Mouse (Mus musculus) intestine, embryonic 16.5 days (tissue): Measurements from ENCODE around the gene Pla2g4c. TPM values are rescaled to one million over a fixed set of nuclear protein-coding genes. Genes with fewer than 3 reads are reported as not detected.
"Not testable (repeated sequence)": the region's sequence is repeated elsewhere in the genome, so short reads cannot be mapped to it uniquely, and the experiment has no call there.

Experiments used
- ATAC-seq: fragments of 200-750 bp; cut with Nextera tagmentation; 2 replicates; pipeline ENCODE4 v1.8.0; 2017; ENCODE audit warnings: moderate TSS enrichment, moderate library complexity
- H3K27ac ChIP-seq: fragments of 300-500 bp; sonication (generic); 2 replicates; pipeline ENCODE4 v1.5.1; 2014; ENCODE audit warnings: mild to moderate bottlenecking, low read length
- H3K27me3 ChIP-seq: fragments of 300-500 bp; sonication (generic); replicated peaks from 2 replicates; pipeline ENCODE4 v1.6.1; 2014; ENCODE audit warnings: low read length, control low read depth, mixed read lengths; ENCODE audit not compliant: control insufficient read depth, insufficient read depth
- H3K36me3 ChIP-seq: fragments of 300-500 bp; sonication (generic); 2 replicates; pipeline ENCODE4 v1.6.1; 2014; ENCODE audit warnings: low read length, control low read depth; ENCODE audit not compliant: control insufficient read depth, insufficient read depth
- H3K4me1 ChIP-seq: fragments of 300-500 bp; sonication (generic); 2 replicates; pipeline ENCODE4 v1.6.1; 2014; ENCODE audit warnings: low read length, control low read depth, mixed read lengths; ENCODE audit not compliant: control insufficient read depth, insufficient read depth
- H3K4me2 ChIP-seq: fragments of 300-500 bp; sonication (generic); 2 replicates; pipeline ENCODE4 v1.6.1; 2014; ENCODE audit warnings: low read depth, low read length, control low read depth
- H3K4me3 ChIP-seq: fragments of 300-500 bp; sonication (generic); 2 replicates; pipeline ENCODE4 v1.5.1; 2014; ENCODE audit warnings: mild to moderate bottlenecking, low read length
- H3K9ac ChIP-seq: fragments of 300-500 bp; sonication (generic); 2 replicates; pipeline ENCODE4 v1.6.1; 2014; ENCODE audit warnings: low read depth, low read length
- H3K9me3 ChIP-seq: fragments of 300-500 bp; sonication (generic); 2 replicates; pipeline ENCODE4 v1.6.1; 2016; ENCODE audit warnings: low read length, control low read depth; ENCODE audit not compliant: control insufficient read depth
- WGBS: fragments of 180-500 bp; shearing (Covaris S2); extraction: QIAGEN DNeasy Blood & Tissue Kit; methylation state at CpG from one replicate; pipeline ENCODE4 v1.1.7; 2014; 5-methylcytosine and 5-hydroxymethylcytosine counted together
- polyA plus RNA-seq: library from polyadenylated mRNA; unstranded; fragments of >200 nt; fragmentation: Nextera tagmentation; extraction: Ambion mirVana; gene quantifications from 2 replicates; pipeline ENCODE4 v1.2.1, GENCODE M21; 2015

The Pla2g4c gene
- 0.57 and 0.71 TPM in 2 replicates for polyA plus RNA-seq

DNA sequence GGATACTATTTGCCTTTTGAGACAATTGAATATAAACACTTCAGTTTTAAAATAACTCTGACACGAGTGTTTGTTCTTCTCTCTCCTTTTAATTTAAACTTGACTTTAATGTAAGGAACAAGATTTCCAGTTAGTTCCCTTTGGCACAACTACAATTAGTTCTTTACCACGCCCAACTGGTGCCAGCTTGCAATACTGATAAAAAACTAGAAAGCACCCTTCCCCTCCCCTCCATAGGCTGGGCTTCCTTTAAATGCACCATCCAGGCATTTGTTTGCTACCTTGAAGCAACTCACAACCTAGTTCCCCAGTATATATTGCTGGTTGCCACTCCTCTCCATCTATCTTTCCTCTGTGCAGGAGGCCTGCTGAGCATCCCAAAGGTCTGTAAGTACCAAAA lies at the start of gene Pla2g4c:
Gene Pla2g4c, plus strand, starts transcription at position 340 of the 400 bp plus-strand sequence.
- Histone ChIP-seq H3K27ac (no peak within 1 kb of the TSS), H3K36me3 (no peaks in the 10 kb centered on the region), H3K27me3 (no peaks in the 10 kb centered on the region), H3K4me3 (no peak within 1 kb of the TSS), H3K9ac (no peak within 1 kb of the TSS), H3K4me2 (no peak within 1 kb of the TSS), H3K9me3 (no peaks in the 10 kb centered on the region), H3K4me1 (no peaks in the 10 kb centered on the region)
- no peak for ATAC-seq
- 77% methylated on average over 2 of the region's 2 CpGs for WGBS

DNA sequence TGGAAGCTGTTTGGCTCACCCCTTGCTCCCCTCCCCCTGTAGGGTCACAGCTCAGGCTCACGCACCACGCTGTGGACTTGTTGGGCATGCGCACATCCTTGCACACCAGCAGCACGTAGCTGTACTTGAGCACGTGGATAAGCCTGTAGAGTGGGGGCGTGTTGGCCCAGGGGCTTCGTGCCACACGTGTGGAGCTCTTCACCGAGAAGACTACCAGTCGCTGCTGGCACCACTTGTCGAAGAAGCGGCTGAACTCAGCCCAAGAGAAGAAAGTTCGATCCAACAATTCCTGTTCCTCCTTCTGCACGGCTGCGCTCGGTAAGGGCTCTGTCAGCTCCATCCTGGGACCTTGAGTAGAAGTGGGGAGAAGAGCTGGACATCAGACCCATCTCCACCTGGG lies 47.4 kb upstream of the Pla2g4c start, which contains the start of gene Lig1:
Gene Lig1, plus strand, starts transcription at position 203 of the 400 bp plus-strand sequence.
- ATAC-seq: no peak
- peaks cover 8% of the 10 kb centered on the region for H3K36me3 ChIP-seq
- H3K4me3 ChIP-seq: peak within 1 kb of the TSS; percentile 74
- no peaks in the 10 kb centered on the region for H3K27me3 ChIP-seq
- H3K4me2 ChIP-seq: peak within 1 kb of the TSS; percentile 72
- H3K9me3 ChIP-seq: no peaks in the 10 kb centered on the region
- peaks cover 3% of the 10 kb centered on the region for H3K4me1 ChIP-seq
- H3K27ac ChIP-seq: peak within 1 kb of the TSS; percentile 86; the same call in 1 of the 2 replicates
- WGBS: 97% methylated on average over 16 of the region's 16 CpGs
- H3K9ac ChIP-seq: peak within 1 kb of the TSS; percentile 85

DNA sequence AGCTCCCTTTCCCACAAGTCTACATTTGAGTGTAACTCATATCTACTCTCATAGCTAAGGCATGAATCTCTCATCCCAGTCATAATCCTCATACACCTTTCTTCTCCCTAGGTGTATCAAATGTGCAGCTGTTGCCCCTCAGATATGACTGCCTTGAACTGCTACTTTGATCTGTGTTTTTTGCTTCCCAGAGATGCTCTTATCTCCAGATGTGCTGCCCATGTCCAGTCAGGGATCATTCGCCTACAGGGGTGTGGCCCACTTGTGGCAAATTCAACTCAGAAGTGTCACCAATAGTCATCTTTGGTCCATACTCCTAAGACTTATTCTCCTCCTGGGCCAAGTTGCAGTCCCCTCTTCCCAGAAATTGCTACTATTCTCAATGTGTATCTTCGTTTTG lies 46.6 kb upstream of the Pla2g4c start:
- Histone ChIP-seq H3K9ac (peak overlapping the region; percentile 85), H3K4me1 (peaks cover 3% of the 10 kb centered on the region), H3K27me3 (no peaks in the 10 kb centered on the region), H3K27ac (0 out of 2 replicates have a peak overlapping the region, but pooled peaks have one; percentile 86), H3K36me3 (peaks cover 8% of the 10 kb centered on the region), H3K9me3 (no peaks in the 10 kb centered on the region), H3K4me3 (peak overlapping the region; percentile 74), H3K4me2 (peak overlapping the region; percentile 72)
- ATAC-seq: peak; percentile 17
- 21% methylated on average over 2 of the region's 2 CpGs for WGBS

DNA sequence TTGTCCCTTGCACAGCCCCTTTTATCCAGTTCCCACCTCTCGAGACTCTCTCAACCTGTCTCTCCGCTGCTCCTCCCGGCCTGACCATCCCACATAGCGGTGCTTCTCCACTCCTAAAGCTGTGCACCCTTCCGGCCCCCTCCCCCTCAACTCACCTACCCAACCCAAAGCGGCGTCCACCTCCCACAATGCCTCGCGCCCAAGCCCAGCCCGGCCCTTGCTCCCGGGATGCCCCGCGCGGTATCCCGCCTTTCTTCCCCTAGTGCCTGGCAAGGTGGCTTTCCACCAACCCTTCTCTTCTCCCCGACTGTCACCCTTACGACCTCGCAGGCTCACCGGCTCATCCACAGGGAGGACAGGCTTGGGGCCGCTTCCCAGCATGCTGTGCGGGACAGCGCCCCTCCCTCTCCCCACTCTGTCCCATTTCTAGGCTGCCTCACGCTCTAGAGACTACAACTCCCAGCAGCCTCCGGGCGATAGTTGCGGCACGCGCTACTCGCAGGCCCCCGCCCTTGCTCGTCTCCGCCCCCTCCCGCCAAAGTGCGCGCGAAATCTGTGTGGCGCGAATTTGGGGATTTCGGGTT lies 46.1 kb upstream of the Pla2g4c start, which contains the start of gene Zswim9:
Gene Zswim9, minus strand, starts transcription at position 414 of the 584 bp plus-strand sequence.
- peak within 1 kb of the TSS; percentile 74 for H3K4me3 ChIP-seq
- ATAC-seq: peak; percentile 99
- peak within 1 kb of the TSS; percentile 72 for H3K4me2 ChIP-seq
- peak within 1 kb of the TSS; percentile 85 for H3K9ac ChIP-seq
- peaks cover 8% of the 10 kb centered on the region for H3K36me3 ChIP-seq
- peak within 1 kb of the TSS; percentile 86 for H3K27ac ChIP-seq
- H3K9me3 ChIP-seq: no peaks in the 10 kb centered on the region
- H3K4me1 ChIP-seq: peaks cover 3% of the 10 kb centered on the region
- under 1% methylated on average over 37 of the region's 39 CpGs for WGBS
- no peaks in the 10 kb centered on the region for H3K27me3 ChIP-seq

DNA sequence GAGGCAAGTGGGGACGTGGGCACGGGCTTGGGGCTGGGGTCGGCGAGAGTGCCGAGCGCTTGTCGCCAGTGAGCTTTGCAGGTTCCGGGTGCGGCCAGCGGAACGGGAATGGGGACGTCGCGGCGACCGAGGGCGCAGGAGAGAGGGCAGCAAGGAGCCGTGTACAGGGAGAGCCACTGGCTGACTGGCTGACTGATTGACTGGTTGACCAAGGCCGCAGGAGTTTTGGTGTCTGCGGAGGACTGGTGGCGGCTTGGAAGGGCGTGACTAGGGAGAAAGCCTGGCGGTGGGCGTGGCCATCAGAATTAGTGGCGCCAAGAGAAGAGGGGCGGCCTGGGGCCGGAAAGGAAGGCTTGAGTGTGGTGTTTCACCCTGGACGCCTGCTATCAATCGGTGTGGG lies 45.5 kb upstream of the Pla2g4c start:
- peak overlapping the region; percentile 85; the same call in 1 of the 2 replicates for H3K9ac ChIP-seq
- not testable (repeated sequence) for H3K9me3 ChIP-seq, H3K27ac ChIP-seq, H3K27me3 ChIP-seq, H3K36me3 ChIP-seq, H3K4me1 ChIP-seq
- peak; percentile 72 for ATAC-seq
- peak overlapping the region; percentile 74 for H3K4me3 ChIP-seq
- WGBS: 1% methylated on average over 13 of the region's 29 CpGs
- H3K4me2 ChIP-seq: 0 out of 2 replicates have a peak overlapping the region, but pooled peaks have one; percentile 9

DNA sequence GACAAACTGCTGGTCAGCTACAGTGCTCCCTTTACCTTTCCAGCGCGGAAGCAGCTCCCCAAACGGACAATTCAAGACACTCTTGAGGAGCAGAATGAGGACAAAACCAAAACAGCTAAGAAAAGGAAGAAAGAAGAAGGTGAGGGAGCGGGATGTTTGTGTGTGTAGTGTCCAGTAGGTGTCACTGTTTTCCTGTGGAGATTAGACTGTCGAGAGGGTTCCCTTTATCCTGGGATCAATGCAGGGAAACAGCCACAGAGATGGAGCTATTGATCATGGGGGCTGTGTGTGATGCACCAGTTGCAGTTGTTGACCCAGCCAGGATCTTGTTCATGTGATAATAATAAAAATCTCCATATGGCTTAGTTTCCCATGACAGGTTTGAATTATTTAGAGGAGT lies 35.8 kb upstream of the Pla2g4c start:
- no peak overlapping the region for H3K9ac ChIP-seq
- H3K9me3 ChIP-seq: no peaks in the 10 kb centered on the region
- H3K4me3 ChIP-seq: no peak overlapping the region
- H3K4me2 ChIP-seq: no peak overlapping the region
- H3K27ac ChIP-seq: no peak overlapping the region
- peaks cover 14% of the 10 kb centered on the region for H3K36me3 ChIP-seq
- H3K4me1 ChIP-seq: no peaks in the 10 kb centered on the region
- peak; percentile 48; the same call in 1 of the 2 replicates for ATAC-seq
- WGBS: 44% methylated on average over 5 of the region's 5 CpGs
- no peaks in the 10 kb centered on the region for H3K27me3 ChIP-seq

DNA sequence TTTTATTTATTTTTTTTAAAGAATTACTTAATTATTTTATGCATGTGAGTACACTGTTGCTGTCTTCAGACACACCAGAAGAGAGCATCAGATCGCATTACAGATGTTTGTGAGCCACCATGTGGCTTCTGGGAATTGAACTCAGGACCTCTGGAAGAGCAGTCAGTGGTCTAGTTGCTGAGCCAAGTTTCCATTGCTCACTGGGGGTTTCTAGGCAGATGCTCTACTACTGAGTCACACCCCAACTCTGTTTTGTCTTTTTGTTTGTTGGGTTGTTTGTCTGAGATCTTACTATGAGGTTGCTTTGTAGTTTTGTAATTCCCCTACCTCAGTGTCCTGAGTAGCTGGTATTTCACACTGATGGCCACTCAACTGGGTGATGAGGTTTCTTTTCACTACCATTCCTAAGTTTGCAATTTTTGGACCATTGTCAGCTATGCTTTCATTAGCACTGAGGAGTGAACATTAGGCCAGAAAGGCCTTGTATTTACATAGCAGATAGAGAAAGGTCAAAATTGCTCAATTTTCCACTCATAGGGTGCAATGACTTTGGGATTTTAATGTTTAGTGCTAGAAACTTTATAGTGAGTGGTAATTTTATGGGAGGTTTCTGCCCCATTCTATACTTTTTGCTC lies 34.3 kb upstream of the Pla2g4c start:
- ATAC-seq: no peak
- H3K27me3 ChIP-seq: no peaks in the 10 kb centered on the region
- peaks cover 10% of the 10 kb centered on the region; the same call in 1 of the 2 replicates for H3K36me3 ChIP-seq
- H3K4me3 ChIP-seq: no peak overlapping the region
- WGBS: 72% methylated on average over 1 of the region's 1 CpGs
- H3K27ac ChIP-seq: no peak overlapping the region
- H3K4me1 ChIP-seq: no peaks in the 10 kb centered on the region
- no peak overlapping the region for H3K4me2 ChIP-seq
- H3K9me3 ChIP-seq: no peaks in the 10 kb centered on the region
- H3K9ac ChIP-seq: no peak overlapping the region

DNA sequence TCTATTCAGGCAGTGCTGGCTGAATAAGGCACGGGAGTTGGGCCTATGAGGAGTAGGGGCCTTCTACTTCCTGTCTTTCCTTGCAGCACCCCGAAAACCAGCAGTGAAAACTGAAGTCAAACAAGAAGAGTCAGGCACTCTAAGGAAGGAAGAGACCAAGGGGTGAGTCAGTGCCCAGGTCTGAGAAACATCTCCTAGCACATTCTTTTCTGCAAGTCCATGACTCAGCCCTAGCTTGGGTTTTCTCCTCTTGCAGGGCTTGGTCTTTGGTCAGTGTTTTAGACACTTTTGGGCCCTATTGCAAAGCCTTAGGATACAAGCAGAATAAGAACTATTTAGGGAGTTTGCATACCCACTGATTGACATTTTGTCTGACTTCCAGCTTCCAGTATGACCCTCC lies 33.1 kb upstream of the Pla2g4c start:
- no peak overlapping the region for H3K27ac ChIP-seq
- no peaks in the 10 kb centered on the region for H3K4me1 ChIP-seq
- 78% methylated on average over 2 of the region's 2 CpGs for WGBS
- no peak overlapping the region for H3K4me2 ChIP-seq
- ATAC-seq: no peak
- no peaks in the 10 kb centered on the region for H3K27me3 ChIP-seq
- H3K4me3 ChIP-seq: no peak overlapping the region
- H3K9me3 ChIP-seq: no peaks in the 10 kb centered on the region
- no peak overlapping the region for H3K9ac ChIP-seq
- H3K36me3 ChIP-seq: peaks cover 10% of the 10 kb centered on the region; the same call in 1 of the 2 replicates

DNA sequence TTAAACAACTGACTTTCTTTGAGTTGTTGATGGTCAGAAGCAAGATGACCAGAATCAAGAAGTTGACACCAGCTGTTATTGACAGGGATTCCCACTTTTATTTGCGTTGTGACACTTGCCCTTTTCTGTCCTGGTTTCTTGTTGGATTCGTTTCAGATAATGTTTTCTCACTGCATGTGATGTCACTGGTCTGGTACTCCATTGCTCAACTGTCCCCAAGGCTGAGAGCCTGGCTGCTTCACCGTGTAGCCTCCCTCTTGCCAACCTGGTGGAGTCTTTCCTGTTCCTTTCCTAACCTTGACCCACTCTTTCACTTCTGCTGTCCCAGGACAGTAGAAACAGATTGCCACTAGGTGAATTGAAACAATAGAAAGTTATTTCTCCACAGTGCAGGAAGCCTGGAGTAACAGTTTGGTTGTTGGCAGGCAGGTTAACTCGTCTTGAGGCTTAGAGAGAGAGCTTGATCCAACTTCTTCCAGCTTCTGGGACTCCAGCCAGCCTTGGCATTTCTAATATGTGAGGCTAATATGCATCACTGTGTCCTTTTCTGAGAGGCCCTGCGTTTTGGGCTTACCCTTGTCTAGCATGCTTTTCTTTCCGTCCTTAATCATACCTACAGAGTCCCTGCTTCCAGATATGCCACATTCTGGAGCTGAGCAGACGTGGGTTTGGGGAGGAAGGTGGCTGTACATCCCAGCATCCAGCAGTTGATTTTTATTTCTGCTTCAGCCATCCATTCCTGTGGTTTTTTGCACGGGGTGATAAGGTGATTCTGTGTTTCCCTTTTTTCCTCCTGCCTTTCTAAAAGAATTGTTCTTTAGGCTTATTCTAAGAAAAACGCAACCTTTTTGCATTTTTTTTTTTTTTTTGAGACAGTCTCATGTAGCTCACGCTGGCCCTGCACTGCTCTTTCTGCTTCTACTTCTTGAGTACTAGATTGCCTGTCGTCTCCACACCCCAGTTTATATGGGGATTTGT lies 30.3 kb upstream of the Pla2g4c start:
- Histone ChIP-seq H3K4me1 (no peaks in the 10 kb centered on the region), H3K4me3 (no peak overlapping the region), H3K36me3 (peaks cover 15% of the 10 kb centered on the region), H3K27me3 (no peaks in the 10 kb centered on the region), H3K9me3 (no peaks in the 10 kb centered on the region), H3K4me2 (no peak overlapping the region), H3K27ac (no peak overlapping the region), H3K9ac (no peak overlapping the region)
- WGBS: 86% methylated on average over 11 of the region's 11 CpGs
- no peak for ATAC-seq
